Mouse (Mus musculus): Measurements from ENCODE around the gene Vmn1r88.

DNA sequence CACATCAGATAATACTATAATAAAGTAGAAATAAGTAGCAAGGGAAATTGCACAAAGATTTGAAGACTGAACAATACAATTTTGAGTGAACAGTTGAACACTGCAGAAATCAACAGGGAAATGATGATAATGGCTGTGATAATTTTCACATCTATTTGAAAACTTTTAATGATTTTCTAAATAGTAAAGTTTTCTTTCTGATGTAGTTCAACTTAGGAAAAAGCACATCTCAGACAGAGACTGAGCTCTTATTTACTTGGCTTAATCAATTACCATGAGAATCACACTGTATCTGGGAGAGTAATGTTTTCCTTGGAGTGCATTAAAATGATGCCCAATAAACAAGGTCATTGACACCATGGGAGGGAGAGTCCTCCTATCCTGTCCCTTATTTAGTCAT lies at the start of gene Vmn1r88:
- TF ChIP-seq CTCF (IDR thresholded peaks at IDR 0.05; ENCODE audit: low read depth, low read length) (no peak), POLR2A (IDR thresholded peaks at IDR 0.05; ENCODE audit: extremely low read depth, insufficient read depth, low read length) (no peak)
